Mouse (Mus musculus) cerebellum, adult 11 months (tissue): ENCODE measurements around the gene Nrcam.

Source experiments
- DNase-seq: peaks from one replicate; pipeline ENCODE4 v3.0.0; 2022

Gene Nrcam

GRCm38 (mm10) chr12:44371076-44371710 is 42.5 kb downstream of the Nrcam start:
- no peak for DNase-seq

GRCm38 (mm10) chr12:44375956-44376355 is 47.3 kb downstream of the Nrcam start:
- DNase-seq = peak; percentile 23

- no peak for DNase-seq
Measured at GRCm38 (mm10) chr12:44378431-44379161, 49.9 kb downstream of the Nrcam start.

GRCm38 (mm10) chr12:44380805-44381204 is 52.1 kb downstream of the Nrcam start:
- DNase-seq = peak; percentile 46

GRCm38 (mm10) chr12:44386398-44386797 is 57.7 kb downstream of the Nrcam start:
- no peak for DNase-seq

GRCm38 (mm10) chr12:44388220-44388619 is 59.5 kb downstream of the Nrcam start:
- no peak for DNase-seq

GRCm38 (mm10) chr12:44390391-44391137 is 61.9 kb downstream of the Nrcam start:
- no peak for DNase-seq

GRCm38 (mm10) chr12:44394901-44395300 is 66.2 kb downstream of the Nrcam start:
- DNase-seq = no peak

- DNase-seq = no peak
Measured at GRCm38 (mm10) chr12:44397782-44398181, 69.1 kb downstream of the Nrcam start.

- no peak for DNase-seq
Measured at GRCm38 (mm10) chr12:44402134-44402533, 73.4 kb downstream of the Nrcam start.

GRCm38 (mm10) chr12:44403270-44403669 is 74.6 kb downstream of the Nrcam start:
- no peak for DNase-seq

- DNase-seq = no peak
Measured at GRCm38 (mm10) chr12:44403731-44404424, 75.2 kb downstream of the Nrcam start.

- no peak for DNase-seq
Measured at GRCm38 (mm10) chr12:44409786-44410185, 81.1 kb downstream of the Nrcam start.

GRCm38 (mm10) chr12:44411031-44411430 is 82.3 kb downstream of the Nrcam start:
- peak; percentile 18 for DNase-seq

GRCm38 (mm10) chr12:44422154-44422866 is 93.6 kb downstream of the Nrcam start:
- no peak for DNase-seq

- no peak for DNase-seq
Measured at GRCm38 (mm10) chr12:44422867-44423255, 94.2 kb downstream of the Nrcam start.

GRCm38 (mm10) chr12:44424011-44424410 is 95.3 kb downstream of the Nrcam start:
- no peak for DNase-seq

- no peak for DNase-seq
Measured at GRCm38 (mm10) chr12:44425040-44425439, 96.4 kb downstream of the Nrcam start.

- DNase-seq = no peak
Measured at GRCm38 (mm10) chr12:44430335-44430734, 101.7 kb downstream of the Nrcam start.

- peak; percentile 41 for DNase-seq
Measured at GRCm38 (mm10) chr12:44430996-44431395, 102.3 kb downstream of the Nrcam start.

- no peak for DNase-seq
Measured at GRCm38 (mm10) chr12:44432727-44433126, 104.0 kb downstream of the Nrcam start.

- no peak for DNase-seq
Measured at GRCm38 (mm10) chr12:44437046-44437827, 108.6 kb downstream of the Nrcam start.
